Mouse (Mus musculus) kidney, adult 2 months (tissue): ENCODE measurements around the gene Cutc. TPM values are rescaled to one million over a fixed set of nuclear protein-coding genes. Genes with fewer than 3 reads are reported as not detected.

Experiments used
- DNase-seq: peaks from one replicate; pipeline ENCODE4 v3.0.0; 2021
- H3K27ac ChIP-seq: fragments of 200-500 bp; 2 replicates; pipeline ENCODE4 v1.5.1; 2012; ENCODE audit warnings: low read depth, low read length, control low read depth, inconsistent platforms; ENCODE audit not compliant: insufficient read depth
- H3K27me3 ChIP-seq: fragments of 200-500 bp; replicated peaks from 2 replicates; pipeline ENCODE4 v1.6.1; 2012; ENCODE audit warnings: mild to moderate bottlenecking, moderate library complexity, low read length, inconsistent platforms; ENCODE audit not compliant: control insufficient read depth, insufficient read depth
- H3K36me3 ChIP-seq: fragments of 200-500 bp; 2 replicates; pipeline ENCODE4 v1.6.1; 2012; ENCODE audit warnings: mild to moderate bottlenecking, moderate library complexity, low read length, inconsistent platforms; ENCODE audit not compliant: control insufficient read depth, insufficient read depth
- H3K4me1 ChIP-seq: fragments of 200-500 bp; 2 replicates; pipeline ENCODE4 v1.6.1; 2011; ENCODE audit warnings: low read length; ENCODE audit not compliant: control insufficient read depth, insufficient read depth
- H3K4me3 ChIP-seq: fragments of 200-500 bp; 2 replicates; pipeline ENCODE4 v1.5.1; 2011; ENCODE audit warnings: mild to moderate bottlenecking, low read depth, low read length, control low read depth; ENCODE audit not compliant: insufficient read depth
- CTCF ChIP-seq: fragments of 200-500 bp; conservative IDR thresholded peaks from 2 replicates; pipeline ENCODE4 v1.5.1; 2011; ENCODE audit warnings: low read depth, mild to moderate bottlenecking, control low read depth, low read length, moderate library complexity, mixed read lengths; ENCODE audit not compliant: insufficient read depth, insufficient read length
- POLR2A ChIP-seq: fragments of 200-500 bp; IDR thresholded peaks from one replicate; pipeline ENCODE4 v1.6.1; 2011; ENCODE audit warnings: low read depth, low read length, control low read depth
- WGBS: fragments of 180-500 bp; shearing (Covaris S2); methylation state at CpG from one replicate; pipeline ENCODE4 v1.1.7; 2018; 5-methylcytosine and 5-hydroxymethylcytosine counted together
- polyA plus RNA-seq: library from polyadenylated mRNA; depleted of rRNA; stranded (reverse); fragments of >200 nt; gene quantifications from 2 replicates; pipeline ENCODE4 v1.2.3, GENCODE M21; 2012

Cutc gene
- polyA plus RNA-seq, 1 experiment, result 12.7 TPM

GRCm38 (mm10) chr19:43729296-43730036 lies 23.3 kb upstream of the Cutc start:
- Histone ChIP-seq H3K4me3 (no peak overlapping the region), H3K36me3 (peaks cover 1% of the 10 kb centered on the region), H3K4me1 (no peaks in the 10 kb centered on the region), H3K27me3 (no peaks in the 10 kb centered on the region), H3K27ac (no peak overlapping the region)
- 69% methylated on average over 22 of the region's 22 CpGs for WGBS
- no peak for DNase-seq
- no peak for TF ChIP-seq CTCF
- TF ChIP-seq POLR2A, result no peak

GRCm38 (mm10) chr19:43730037-43730428 lies 22.8 kb upstream of the Cutc start:
- H3K36me3 ChIP-seq, result peaks cover 1% of the 10 kb centered on the region
- H3K27me3 ChIP-seq, result no peaks in the 10 kb centered on the region
- H3K4me3 ChIP-seq, result no peak overlapping the region
- no peak for DNase-seq
- H3K4me1 ChIP-seq, result no peaks in the 10 kb centered on the region
- WGBS, result 63% methylated on average over 8 of the region's 8 CpGs
- H3K27ac ChIP-seq, result no peak overlapping the region
- TF ChIP-seq POLR2A (no peak), CTCF (no peak)

- TF ChIP-seq POLR2A, result no peak
- TF ChIP-seq CTCF, result no peak
- H3K27me3 ChIP-seq, result no peaks in the 10 kb centered on the region
- peaks cover 4% of the 10 kb centered on the region for H3K36me3 ChIP-seq
- no peak for DNase-seq
- no peak overlapping the region for H3K27ac ChIP-seq
- no peaks in the 10 kb centered on the region for H3K4me1 ChIP-seq
- H3K4me3 ChIP-seq, result no peak overlapping the region
- WGBS, result 85% methylated on average over 7 of the region's 7 CpGs
Measured at GRCm38 (mm10) chr19:43731157-43731556, 21.6 kb upstream of the Cutc start.

GRCm38 (mm10) chr19:43738409-43738808 lies 14.4 kb upstream of the Cutc start:
- no peak for DNase-seq
- no peak overlapping the region for H3K4me3 ChIP-seq
- WGBS, result 97% methylated on average over 10 of the region's 10 CpGs
- H3K27ac ChIP-seq, result no peak overlapping the region
- TF ChIP-seq CTCF (no peak), POLR2A (no peak)
- H3K36me3 ChIP-seq, result peaks cover 6% of the 10 kb centered on the region
- H3K4me1 ChIP-seq, result no peaks in the 10 kb centered on the region
- H3K27me3 ChIP-seq, result no peaks in the 10 kb centered on the region

- WGBS, result 94% methylated on average over 7 of the region's 7 CpGs
- H3K36me3 ChIP-seq, result no peaks in the 10 kb centered on the region; the same call in none of the 2 replicates
- no peaks in the 10 kb centered on the region for H3K4me1 ChIP-seq
Measured at GRCm38 (mm10) chr19:43743401-43743800, 9.4 kb upstream of the Cutc start.

GRCm38 (mm10) chr19:43745740-43746139 lies 7.1 kb upstream of the Cutc start:
- H3K27ac ChIP-seq, result no peak overlapping the region
- WGBS, result 89% methylated on average over 3 of the region's 3 CpGs
- no peaks in the 10 kb centered on the region for H3K27me3 ChIP-seq
- no peak for TF ChIP-seq POLR2A
- TF ChIP-seq CTCF, result no peak
- H3K4me3 ChIP-seq, result no peak overlapping the region
- no peaks in the 10 kb centered on the region; the same call in none of the 2 replicates for H3K36me3 ChIP-seq
- DNase-seq, result no peak
- no peaks in the 10 kb centered on the region for H3K4me1 ChIP-seq

More at GRCm38 (mm10) chr19:43743401-43743800, 9.4 kb upstream of the Cutc start:
- no peak for TF ChIP-seq CTCF
- TF ChIP-seq POLR2A, result no peak
- Histone ChIP-seq H3K4me3 (no peak overlapping the region), H3K27me3 (no peaks in the 10 kb centered on the region), H3K27ac (no peak overlapping the region)
- DNase-seq, result no peak

- 61% methylated on average over 4 of the region's 4 CpGs for WGBS
- Histone ChIP-seq H3K4me3 (no peak overlapping the region), H3K27ac (no peak overlapping the region), H3K36me3 (no peaks in the 10 kb centered on the region; the same call in none of the 2 replicates), H3K27me3 (no peaks in the 10 kb centered on the region), H3K4me1 (no peaks in the 10 kb centered on the region; the same call in 1 of the 2 replicates)
- peak; percentile 59 for DNase-seq
- no peak for TF ChIP-seq CTCF
- no peak for TF ChIP-seq POLR2A
Measured at GRCm38 (mm10) chr19:43747877-43748276, 4.9 kb upstream of the Cutc start.
